In genomic region chr11:96366092-96367041, GRCm38 (mm10) we compare ENCODE assay signal across 10 mouse cellular contexts. TPM values are rescaled to one million over a fixed set of nuclear protein-coding genes. Genes with fewer than 3 reads are reported as not detected.
DNase-seq lines count a peak whose midpoint lies in the region; ATAC-seq and TF ChIP-seq lines count a peak whose summit lies in the region.
"Had no signal": no experiment of that assay in that cellular context is flagged by ENCODE, and none has a peak within 500 bp of the region (broad histone marks: within the 10 kb centered on the region; RNA-seq: fewer than 3 reads in every experiment).

No protein-coding gene starts in this region.

- H3K36me3 ChIP-seq in intestine, postnatal 0 days (ENCODE audit: control insufficient read depth, insufficient read depth), result no peaks in the 10 kb centered on the region
- no peaks in the 10 kb centered on the region for H3K36me3 ChIP-seq in lung, postnatal 0 days (ENCODE audit: insufficient read depth, low read length)

- ATAC-seq in intestine, postnatal 0 days, result no peak
- ATAC-seq in lung, postnatal 0 days, result peak; percentile 76

- DNase-seq in gastrocnemius, adult 2 months, result no peak
- no peak for DNase-seq in gastrocnemius, postnatal 25 days
- DNase-seq in ZHBTc4 (ENCODE audit: low read depth, low spot score), result peak; percentile 68
- peak; percentile 65 for DNase-seq in lung, postnatal 0 days (ENCODE audit: low spot score)
- DNase-seq in frontal cortex, postnatal 36 days (ENCODE audit: low spot score in 2 of 2), result no peak
- no peak for DNase-seq in left cerebral cortex, adult 18-20 months (ENCODE audit: low spot score in 2 of 2)
- no peak for DNase-seq in left cerebral cortex, postnatal 25 days (ENCODE audit: low spot score in 2 of 2)

- peak overlapping the region; percentile 29 for H3K4me3 ChIP-seq in gastrocnemius, adult 2 months
- peak overlapping the region; percentile 2 for H3K4me3 ChIP-seq in intestine, postnatal 0 days (ENCODE audit: low read depth, low read length)
- peak overlapping the region; percentile 20 for H3K4me3 ChIP-seq in lung, postnatal 0 days (ENCODE audit: low read depth, low read length)

- H3K9ac ChIP-seq in intestine, postnatal 0 days (ENCODE audit: low read depth, low read length), result no peak overlapping the region
- H3K9ac ChIP-seq in lung, postnatal 0 days (replicated peaks; ENCODE audit: low read depth), result no peak overlapping the region

- no peak for TF ChIP-seq CTCF in gastrocnemius, adult 2 months (IDR thresholded peaks at IDR 0.05)
- no peak for TF ChIP-seq CTCF in intestine, postnatal 0 days (IDR thresholded peaks at IDR 0.05; ENCODE audit: low read depth)
- peak; percentile 33 for TF ChIP-seq CTCF in lung, postnatal 0 days (IDR thresholded peaks at IDR 0.05)

- TF ChIP-seq EP300 in lung, postnatal 0 days (IDR thresholded peaks at IDR 0.05), result no peak

- no peak overlapping the region for H3K27ac ChIP-seq in gastrocnemius, adult 2 months
- H3K27ac ChIP-seq in intestine, postnatal 0 days (ENCODE audit: low read depth, low read length), result no peak overlapping the region
- H3K27ac ChIP-seq in lung, postnatal 0 days (ENCODE audit: low read length), result no peak overlapping the region

- H3K4me2 ChIP-seq in intestine, postnatal 0 days (replicated peaks; ENCODE audit: low read depth), result peak overlapping the region; percentile 30; the same call in 1 of the 2 replicates
- H3K4me2 ChIP-seq in lung, postnatal 0 days (replicated peaks; ENCODE audit: low read depth, low read length), result peak overlapping the region; percentile 36

- H3K9me3 ChIP-seq in intestine, postnatal 0 days (ENCODE audit: control insufficient read depth), result no peaks in the 10 kb centered on the region
- no peaks in the 10 kb centered on the region for H3K9me3 ChIP-seq in lung, postnatal 0 days (ENCODE audit: low read length)

- 19% methylated on average over 47 of the region's 47 CpGs for WGBS in intestine, postnatal 0 days
- 9% methylated on average over 47 of the region's 47 CpGs for WGBS in lung, postnatal 0 days

- intact Hi-C loops in gastrocnemius, adult 2 months (cut with DNase I), result no loop called here
- intact Hi-C loops in left cerebral cortex, postnatal 25 days (cut with DNase I), result no loop called here

- peaks cover 42% of the 10 kb centered on the region for H3K27me3 ChIP-seq in intestine, postnatal 0 days (replicated peaks; ENCODE audit: control insufficient read depth, insufficient read depth, low read length)
- peaks cover 22% of the 10 kb centered on the region; the same call in 1 of the 2 replicates for H3K27me3 ChIP-seq in lung, postnatal 0 days (replicated peaks; ENCODE audit: insufficient read depth, low read length)

- no peaks in the 10 kb centered on the region for H3K4me1 ChIP-seq in intestine, postnatal 0 days (replicated peaks; ENCODE audit: control insufficient read depth, insufficient read depth, low read length)
- H3K4me1 ChIP-seq in lung, postnatal 0 days (ENCODE audit: insufficient read depth, low read depth, low read length), result peaks cover 7% of the 10 kb centered on the region; the same call in 1 of the 2 replicates

RNA-seq across cellular contexts. Expression of gene Hoxb1, which starts 0.8 kb away (rescaled TPM):
- total RNA-seq in gastrocnemius, adult 2 months (2021), result not detected
- total RNA-seq in gastrocnemius, postnatal 25 days (2021), result not detected
- not detected in 2 replicates for polyA plus RNA-seq in intestine, postnatal 0 days (2015; fragmentation: Nextera tagmentation; extraction: Ambion mirVana)
- not detected in 2 replicates for polyA plus RNA-seq in lung, postnatal 0 days (2015; fragmentation: Nextera tagmentation; extraction: Ambion mirVana)
- total RNA-seq in left cerebral cortex, adult 18-20 months (2021), result not detected
- not detected for total RNA-seq in left cerebral cortex, postnatal 25 days (2021)
- total RNA-seq: adrenal gland, postnatal 36 days; liver, adult 2 months had no signal
- polyA plus RNA-seq: liver, adult 2 months had no signal

RNA-seq across cellular contexts. Expression of gene Hoxb2, which starts 16.0 kb away (rescaled TPM):
- under 1 TPM; 0.15 to 0.20 TPM for total RNA-seq in gastrocnemius, adult 2 months (2021)
- under 1 TPM; 0.15 to 0.24 TPM for total RNA-seq in gastrocnemius, postnatal 25 days (2021)
- 8.4 and 9.4 TPM in 2 replicates for polyA plus RNA-seq in intestine, postnatal 0 days (2015; fragmentation: Nextera tagmentation; extraction: Ambion mirVana)
- 16.5 and 16.9 TPM in 2 replicates for polyA plus RNA-seq in lung, postnatal 0 days (2015; fragmentation: Nextera tagmentation; extraction: Ambion mirVana)
- not detected for total RNA-seq in left cerebral cortex, adult 18-20 months (2021)
- total RNA-seq in left cerebral cortex, postnatal 25 days (2021), result not detected

RNA-seq across cellular contexts. Expression of gene Hoxb3, which starts 43.2 kb away (rescaled TPM):
- under 1 TPM; 0.22 to 0.51 TPM for total RNA-seq in gastrocnemius, adult 2 months (2021)
- under 1 TPM; 0.43 to 0.78 TPM for total RNA-seq in gastrocnemius, postnatal 25 days (2021)
- 1.1 and 1.3 TPM in 2 replicates for polyA plus RNA-seq in intestine, postnatal 0 days (2015; fragmentation: Nextera tagmentation; extraction: Ambion mirVana)
- 1.5 and 2.2 TPM in 2 replicates for polyA plus RNA-seq in lung, postnatal 0 days (2015; fragmentation: Nextera tagmentation; extraction: Ambion mirVana)
- total RNA-seq in left cerebral cortex, adult 18-20 months (2021), result not detected
- not detected for total RNA-seq in left cerebral cortex, postnatal 25 days (2021)

RNA-seq across cellular contexts. Expression of gene Hoxb4, which starts 48.3 kb away (rescaled TPM):
- under 1 TPM; 0.31 to 0.38 TPM for total RNA-seq in gastrocnemius, adult 2 months (2021)
- under 1 TPM; 0.24 to 0.38 TPM for total RNA-seq in gastrocnemius, postnatal 25 days (2021)
- 1.1 and 1.5 TPM in 2 replicates for polyA plus RNA-seq in intestine, postnatal 0 days (2015; fragmentation: Nextera tagmentation; extraction: Ambion mirVana)
- 2.6 and 3.0 TPM in 2 replicates for polyA plus RNA-seq in lung, postnatal 0 days (2015; fragmentation: Nextera tagmentation; extraction: Ambion mirVana)
- total RNA-seq in left cerebral cortex, adult 18-20 months (2021), result not detected
- total RNA-seq in left cerebral cortex, postnatal 25 days (2021), result not detected

Comparison
In these comparisons a context has a peak if more than half of its experiments do, and no peak if none do; other contexts are left out.
1. DNase-seq: peak in ZHBTc4 (single experiment) and lung, postnatal 0 days (single experiment); none in gastrocnemius, adult 2 months (single experiment), gastrocnemius, postnatal 25 days (single experiment), frontal cortex, postnatal 36 days (0 of 2), left cerebral cortex, adult 18-20 months (0 of 2) and left cerebral cortex, postnatal 25 days (0 of 2).
2. Peak in every context shown above with its lines, with median percentiles within 50 percentile points of each other: H3K4me3 ChIP-seq.